Mouse (Mus musculus): ENCODE data around the gene Pfkm.

- TF ChIP-seq POLR2A (IDR thresholded peaks at IDR 0.05; ENCODE audit: insufficient read depth, low read depth, low read length) (no peak), CTCF (IDR thresholded peaks at IDR 0.05) (no peak), EP300 (IDR thresholded peaks at IDR 0.05; ENCODE audit: insufficient read depth, low read depth, low read length) (no peak)
Observed at GRCm38 (mm10) chr15:98107230-98107629, 14.8 kb downstream of the Pfkm start.

Data from heart, adult 2 months (tissue).